Mouse (Mus musculus) limb, embryonic 12.5 days (tissue): ENCODE data around the gene Chd4. TPM values are rescaled to one million over a fixed set of nuclear protein-coding genes. Genes with fewer than 3 reads are reported as not detected.
A peak's percentile ranks its signal among the peaks of the same experiment; 100 is the strongest.

ENCODE experiments used
- ATAC-seq: fragments of 200-750 bp; cut with Nextera tagmentation; 2 replicates; pipeline ENCODE4 v1.8.0; 2017; ENCODE audit warnings: low read depth, moderate TSS enrichment; ENCODE audit not compliant: insufficient number of reproducible peaks, insufficient read depth, low FRiP score, low TSS enrichment
- H3K27ac ChIP-seq: fragments of 300-500 bp; sonication (generic); 2 replicates; pipeline ENCODE4 v1.5.1; 2016; ENCODE audit warnings: mild to moderate bottlenecking, moderate library complexity
- H3K27me3 ChIP-seq: fragments of 300-500 bp; sonication (generic); 2 replicates; pipeline ENCODE4 v1.6.1; 2016; ENCODE audit warnings: mild to moderate bottlenecking, moderate library complexity
- H3K36me3 ChIP-seq: fragments of 300-500 bp; sonication (generic); 2 replicates; pipeline ENCODE4 v1.6.1; 2016; ENCODE audit warnings: mild to moderate bottlenecking, moderate library complexity
- H3K4me1 ChIP-seq: fragments of 300-500 bp; sonication (generic); replicated peaks from 2 replicates; pipeline ENCODE4 v1.6.1; 2016
- H3K4me2 ChIP-seq: fragments of 300-500 bp; sonication (generic); 2 replicates; pipeline ENCODE4 v1.6.1; 2016; ENCODE audit warnings: mild to moderate bottlenecking, moderate library complexity
- H3K4me3 ChIP-seq: fragments of 300-500 bp; sonication (generic); replicated peaks from 2 replicates; pipeline ENCODE4 v1.5.1; 2016; ENCODE audit warnings: mild to moderate bottlenecking
- H3K9ac ChIP-seq: fragments of 300-500 bp; sonication (generic); replicated peaks from 2 replicates; pipeline ENCODE4 v1.6.1; 2016; ENCODE audit warnings: mild to moderate bottlenecking, moderate library complexity
- H3K9me3 ChIP-seq: fragments of 300-500 bp; sonication (generic); 2 replicates; pipeline ENCODE4 v1.6.1; 2016; ENCODE audit warnings: mild to moderate bottlenecking, moderate library complexity
- WGBS: fragments of 180-500 bp; shearing (Covaris S2); methylation state at CpG from one replicate; pipeline ENCODE4 v1.1.7; 2016; 5-methylcytosine and 5-hydroxymethylcytosine counted together
- polyA plus RNA-seq: library from polyadenylated mRNA; unstranded; fragments of >200 nt; fragmentation: Nextera tagmentation; extraction: Ambion mirVana; gene quantifications from 2 replicates; pipeline ENCODE4 v1.2.1, GENCODE M21; 2016

Gene Chd4
- polyA plus RNA-seq, 1 experiment from 2014 or later: 106 TPM

GRCm38 (mm10) chr6:125073825-125074224, 22.0 kb upstream of the Chd4 start:
- Histone ChIP-seq H3K4me3 (no peak overlapping the region), H3K9me3 (no peaks in the 10 kb centered on the region), H3K27ac (no peak overlapping the region), H3K4me1 (peaks cover 13% of the 10 kb centered on the region), H3K9ac (no peak overlapping the region), H3K36me3 (no peaks in the 10 kb centered on the region), H3K4me2 (no peak overlapping the region), H3K27me3 (0 out of 2 replicates have a peak, but pooled peaks cover 1% of the 10 kb centered on the region)
- 71% methylated on average over 8 of the region's 8 CpGs for WGBS
- ATAC-seq: no peak

- peak overlapping the region; percentile 45 for H3K4me3 ChIP-seq
- H3K4me2 ChIP-seq: peak overlapping the region; percentile 78
- peak overlapping the region; percentile 79 for H3K27ac ChIP-seq
- H3K27me3 ChIP-seq: peaks cover 4% of the 10 kb centered on the region
- H3K36me3 ChIP-seq: no peaks in the 10 kb centered on the region
- ATAC-seq: peak; percentile 43
- peak overlapping the region; percentile 63 for H3K9ac ChIP-seq
- WGBS: 26% methylated on average over 25 of the region's 25 CpGs
- H3K9me3 ChIP-seq: no peaks in the 10 kb centered on the region
- H3K4me1 ChIP-seq: peaks cover 5% of the 10 kb centered on the region; the same call in 1 of the 2 replicates
These were observed 14.4 kb upstream of the Chd4 start for GRCm38 (mm10) chr6:125081394-125081793.

- H3K9ac ChIP-seq: peak overlapping the region; percentile 63
- peaks cover 4% of the 10 kb centered on the region for H3K27me3 ChIP-seq
- H3K4me2 ChIP-seq: peak overlapping the region; percentile 78
- peaks cover 5% of the 10 kb centered on the region; the same call in 1 of the 2 replicates for H3K4me1 ChIP-seq
- H3K9me3 ChIP-seq: no peaks in the 10 kb centered on the region
- peak overlapping the region; percentile 79 for H3K27ac ChIP-seq
- peak overlapping the region; percentile 45 for H3K4me3 ChIP-seq
- ATAC-seq: peak; percentile 83
- no peaks in the 10 kb centered on the region for H3K36me3 ChIP-seq
- WGBS: 21% methylated on average over 45 of the region's 45 CpGs
These were observed 13.8 kb upstream of the Chd4 start for GRCm38 (mm10) chr6:125081797-125082560.

DNA sequence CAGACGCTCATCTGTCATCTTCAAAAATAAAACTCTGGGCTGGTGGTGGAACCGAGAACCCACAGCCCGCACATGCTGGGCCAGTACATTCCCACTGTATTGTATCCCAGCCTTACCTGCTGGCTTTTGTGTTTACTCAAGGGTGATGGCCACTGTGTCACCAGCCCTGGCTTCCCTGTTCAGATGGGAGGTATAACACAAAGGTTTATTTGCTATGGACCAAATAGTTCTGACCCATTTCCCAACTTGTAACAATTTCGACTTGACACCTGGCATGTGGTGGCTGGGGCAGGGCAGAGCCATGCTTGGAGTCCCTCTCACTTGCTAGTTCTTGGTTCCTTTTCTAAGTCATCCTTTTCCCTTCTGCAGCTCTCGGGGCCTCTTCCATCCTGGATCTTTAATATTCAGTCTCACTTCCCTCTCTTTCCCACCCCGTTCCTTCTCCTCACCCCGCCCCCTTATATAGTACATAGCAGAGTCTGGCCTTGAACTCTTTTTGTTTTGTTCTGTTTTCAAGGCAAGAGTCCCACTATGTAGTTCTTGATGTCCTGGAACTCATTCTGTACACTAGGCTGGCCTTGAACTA, 12.9 kb upstream of the Chd4 start:
- ATAC-seq: no peak
- no peaks in the 10 kb centered on the region for H3K9me3 ChIP-seq
- 88% methylated on average over 7 of the region's 7 CpGs for WGBS
- no peaks in the 10 kb centered on the region for H3K36me3 ChIP-seq
- peaks cover 4% of the 10 kb centered on the region for H3K27me3 ChIP-seq
- H3K9ac ChIP-seq: no peak overlapping the region
- no peak overlapping the region for H3K4me2 ChIP-seq
- H3K27ac ChIP-seq: no peak overlapping the region
- H3K4me3 ChIP-seq: no peak overlapping the region
- peaks cover 5% of the 10 kb centered on the region; the same call in 1 of the 2 replicates for H3K4me1 ChIP-seq

- ATAC-seq: no peak
- no peak overlapping the region for H3K9ac ChIP-seq
- no peak overlapping the region for H3K4me2 ChIP-seq
- H3K4me1 ChIP-seq: peaks cover 15% of the 10 kb centered on the region
- H3K27me3 ChIP-seq: peaks cover 4% of the 10 kb centered on the region
- H3K27ac ChIP-seq: no peak overlapping the region
- no peak overlapping the region for H3K4me3 ChIP-seq
- H3K36me3 ChIP-seq: no peaks in the 10 kb centered on the region
- WGBS: 15% methylated on average over 4 of the region's 4 CpGs
- H3K9me3 ChIP-seq: no peaks in the 10 kb centered on the region
These were observed 11.4 kb upstream of the Chd4 start for GRCm38 (mm10) chr6:125084424-125084823.

DNA sequence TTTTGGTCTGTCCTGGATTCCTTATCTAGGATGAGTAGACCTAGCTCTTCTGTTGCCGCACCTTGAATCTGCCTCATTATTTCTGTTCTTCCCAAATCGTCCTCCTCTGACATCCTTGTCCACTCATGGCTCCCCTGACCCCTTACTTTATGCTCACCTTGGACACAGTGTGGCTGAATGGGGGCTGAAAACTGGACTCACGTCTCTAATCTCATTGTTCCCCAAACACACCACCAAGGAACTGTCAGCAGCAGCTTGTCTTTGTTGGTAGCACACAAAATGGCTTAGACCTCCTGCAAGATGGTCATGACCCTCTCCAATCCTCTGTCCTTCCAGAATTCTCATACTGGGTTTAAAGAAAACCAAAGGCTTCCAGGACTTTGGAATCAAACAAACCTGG, 7.8 kb upstream of the Chd4 start:
- Histone ChIP-seq H3K4me3 (no peak overlapping the region), H3K27me3 (no peaks in the 10 kb centered on the region), H3K27ac (peak overlapping the region; percentile 96), H3K36me3 (no peaks in the 10 kb centered on the region), H3K9ac (no peak overlapping the region), H3K4me2 (no peak overlapping the region), H3K4me1 (peaks cover 25% of the 10 kb centered on the region), H3K9me3 (no peaks in the 10 kb centered on the region)
- 95% methylated on average over 3 of the region's 3 CpGs for WGBS
- ATAC-seq: no peak

DNA sequence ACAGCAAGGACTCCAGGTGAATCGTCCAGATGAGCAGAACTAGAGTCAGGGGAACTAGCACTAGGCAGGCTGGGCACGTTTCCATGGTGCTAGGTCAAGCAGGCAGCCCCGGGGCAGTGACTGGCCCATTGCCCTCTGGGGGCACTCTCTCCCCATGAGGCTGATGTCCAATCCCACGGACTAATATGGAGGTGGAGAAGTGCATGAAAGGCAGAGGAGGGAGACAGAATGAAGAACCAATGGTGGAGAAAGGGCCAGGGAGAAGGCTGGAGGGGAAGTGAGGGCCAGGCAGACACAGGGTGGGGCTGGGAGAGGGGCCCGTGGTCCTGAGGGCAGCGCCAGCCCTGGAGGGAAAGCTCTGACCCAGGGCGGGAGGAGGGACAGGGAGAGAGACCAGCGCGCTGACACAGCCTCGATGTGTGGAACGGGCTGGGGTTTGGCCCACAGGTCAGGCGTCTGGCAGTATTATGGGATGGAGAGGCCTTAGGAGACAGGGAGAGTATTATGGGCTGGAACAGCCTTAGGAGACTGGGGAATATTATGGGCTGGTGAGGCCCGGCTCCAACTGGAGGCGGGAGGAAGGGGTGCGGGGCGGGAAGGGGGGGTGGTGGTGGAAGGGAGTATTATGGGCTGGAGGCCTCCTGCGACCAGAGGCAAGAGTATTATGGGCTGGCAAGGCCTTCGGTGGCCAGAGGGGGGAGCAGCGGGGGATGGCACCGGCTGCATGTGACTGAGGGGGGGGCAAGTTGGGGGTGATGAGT, 7.0 kb upstream of the Chd4 start:
- Histone ChIP-seq H3K4me2 (peak overlapping the region; percentile 56), H3K4me1 (peaks cover 25% of the 10 kb centered on the region), H3K36me3 (no peaks in the 10 kb centered on the region), H3K27me3 (no peaks in the 10 kb centered on the region), H3K9ac (peak overlapping the region; percentile 32; the same call in 1 of the 2 replicates), H3K4me3 (peak overlapping the region; percentile 6; the same call in 1 of the 2 replicates), H3K27ac (peak overlapping the region; percentile 96), H3K9me3 (no peaks in the 10 kb centered on the region)
- 1% methylated on average over 20 of the region's 20 CpGs for WGBS
- peak; percentile 56 for ATAC-seq

DNA sequence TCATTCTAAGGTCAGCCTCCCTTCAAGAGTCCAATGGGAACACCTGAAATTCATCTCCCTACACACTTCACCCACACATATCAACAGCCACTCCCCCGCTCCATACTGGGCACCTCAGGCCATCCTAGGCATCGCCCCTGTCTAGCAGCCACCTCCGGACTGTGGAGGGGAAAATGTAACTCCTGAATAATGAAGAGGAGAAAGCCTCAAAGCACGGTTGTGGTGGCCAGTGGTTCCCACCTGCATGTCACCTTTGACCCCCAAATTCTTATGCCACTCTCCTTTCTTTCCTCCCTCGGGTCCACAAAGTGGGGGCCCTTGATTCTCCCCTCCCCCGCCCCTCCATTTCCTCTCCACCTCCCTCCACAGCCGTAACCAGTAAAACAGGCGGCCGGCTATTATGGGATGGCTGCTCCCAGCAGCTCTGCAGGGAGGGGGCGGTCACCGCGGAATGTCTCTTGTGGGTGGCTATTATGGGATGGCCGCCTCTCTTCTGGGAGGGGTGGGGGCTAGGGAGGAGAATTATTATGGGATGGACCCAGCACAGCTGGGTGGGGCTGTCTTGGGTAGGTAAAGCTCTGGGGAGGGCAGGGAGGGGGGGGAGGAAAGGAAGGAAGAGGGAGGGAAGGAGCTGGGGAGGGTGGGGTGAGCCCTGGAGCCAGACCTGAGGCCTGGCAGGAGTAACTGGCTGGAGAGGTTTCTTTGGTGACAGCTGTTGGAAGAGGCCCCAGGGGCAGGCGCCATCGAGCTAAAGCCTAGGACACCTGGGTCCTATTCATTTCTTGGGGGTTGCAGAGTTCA, 6.1 kb upstream of the Chd4 start:
- Histone ChIP-seq H3K27ac (peak overlapping the region; percentile 96), H3K36me3 (no peaks in the 10 kb centered on the region), H3K4me3 (peak overlapping the region; percentile 21), H3K27me3 (no peaks in the 10 kb centered on the region), H3K4me1 (peaks cover 25% of the 10 kb centered on the region), H3K9ac (peak overlapping the region; percentile 45), H3K4me2 (peak overlapping the region; percentile 56), H3K9me3 (no peaks in the 10 kb centered on the region)
- peak; percentile 71 for ATAC-seq
- WGBS: 1% methylated on average over 15 of the region's 15 CpGs

- Histone ChIP-seq H3K4me1 (peaks cover 28% of the 10 kb centered on the region), H3K9me3 (no peaks in the 10 kb centered on the region), H3K27me3 (no peaks in the 10 kb centered on the region), H3K36me3 (no peaks in the 10 kb centered on the region), H3K4me2 (peak overlapping the region; percentile 56), H3K4me3 (peak overlapping the region; percentile 21; the same call in 1 of the 2 replicates), H3K27ac (peak overlapping the region; percentile 96), H3K9ac (peak overlapping the region; percentile 45; the same call in 1 of the 2 replicates)
- ATAC-seq: peak; percentile 29; the same call in 1 of the 2 replicates
- 58% methylated on average over 10 of the region's 10 CpGs for WGBS
These were observed 5.3 kb upstream of the Chd4 start for GRCm38 (mm10) chr6:125090341-125091085.

DNA sequence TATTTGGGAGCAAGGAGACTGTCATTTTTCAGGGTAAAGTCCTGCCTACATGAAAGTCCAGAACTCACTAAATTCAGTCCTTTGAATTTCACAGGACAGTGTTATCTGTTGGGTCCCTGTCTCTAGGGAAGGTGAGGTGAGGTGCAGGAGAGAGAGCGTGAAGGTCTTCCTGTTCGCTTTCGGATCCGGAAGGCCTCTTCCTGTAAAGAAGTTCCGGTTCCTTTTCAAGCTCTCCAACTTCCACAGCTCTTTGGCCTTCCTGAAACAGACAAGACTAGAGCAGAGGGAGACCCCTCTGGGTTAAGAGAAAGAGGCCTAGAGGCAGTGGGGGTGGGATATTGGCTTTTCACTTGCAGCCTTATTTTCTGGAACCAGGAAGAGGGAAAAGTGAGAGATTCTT, 3.4 kb upstream of the Chd4 start:
- Histone ChIP-seq H3K4me1 (peaks cover 31% of the 10 kb centered on the region), H3K4me2 (no peak overlapping the region), H3K4me3 (no peak overlapping the region), H3K27ac (no peak overlapping the region), H3K9me3 (no peaks in the 10 kb centered on the region), H3K36me3 (no peaks in the 10 kb centered on the region), H3K27me3 (no peaks in the 10 kb centered on the region), H3K9ac (no peak overlapping the region)
- ATAC-seq: no peak
- 92% methylated on average over 5 of the region's 5 CpGs for WGBS
